Mouse (Mus musculus) spleen, embryonic (tissue): Measurements from ENCODE around the gene Kcnmb1.

Source experiments
- CTCF ChIA-PET: fragments of 350-600 bp; sonication (Branson Sonifier 250); formaldehyde crosslinking; loops from one replicate; lab custom pipeline; 2022; lab: Charles Lee

The Kcnmb1 gene

GRCm38 (mm10) chr11:33944067-33944785, 18.6 kb upstream of the Kcnmb1 start:
- CTCF ChIA-PET = interaction anchor here (0.7 kb wide), 1 partner anchor 390 kb away, joined by 5 read pairs; no protein-coding TSS in a partner anchor

- CTCF ChIA-PET = interaction anchor here (0.7 kb wide), 1 partner anchor 391 kb away, joined by 5 read pairs; no protein-coding TSS in a partner anchor
These were observed 18.0 kb upstream of the Kcnmb1 start for GRCm38 (mm10) chr11:33944786-33945328.

- CTCF ChIA-PET = no interaction called here
These were observed 16.3 kb upstream of the Kcnmb1 start for GRCm38 (mm10) chr11:33946501-33946900.

GRCm38 (mm10) chr11:33951155-33951554, 11.7 kb upstream of the Kcnmb1 start:
- CTCF ChIA-PET = no interaction called here

GRCm38 (mm10) chr11:33951684-33952625, 10.9 kb upstream of the Kcnmb1 start:
- CTCF ChIA-PET = no interaction called here

GRCm38 (mm10) chr11:33955982-33956381, 6.8 kb upstream of the Kcnmb1 start:
- CTCF ChIA-PET = no interaction called here

GRCm38 (mm10) chr11:33956623-33957022, 6.2 kb upstream of the Kcnmb1 start:
- CTCF ChIA-PET = interaction anchor here (0.7 kb wide), 1 partner anchor 86 kb away, joined by 11 read pairs; no protein-coding TSS in a partner anchor

GRCm38 (mm10) chr11:33957595-33957994, 5.2 kb upstream of the Kcnmb1 start:
- CTCF ChIA-PET = interaction anchor here (0.7 kb wide), 1 partner anchor 85 kb away, joined by 11 read pairs; no protein-coding TSS in a partner anchor

GRCm38 (mm10) chr11:33958713-33959112, 4.1 kb upstream of the Kcnmb1 start:
- CTCF ChIA-PET = no interaction called here

- CTCF ChIA-PET = no interaction called here
These were observed 635 bp upstream of the Kcnmb1 start for GRCm38 (mm10) chr11:33962178-33962577.

GRCm38 (mm10) chr11:33965380-33965779, 2.6 kb downstream of the Kcnmb1 start:
- CTCF ChIA-PET = no interaction called here

GRCm38 (mm10) chr11:33967708-33968107, 4.9 kb downstream of the Kcnmb1 start:
- CTCF ChIA-PET = no interaction called here

GRCm38 (mm10) chr11:33969199-33969598, 6.4 kb downstream of the Kcnmb1 start:
- CTCF ChIA-PET = no interaction called here

GRCm38 (mm10) chr11:33972114-33972513, 9.3 kb downstream of the Kcnmb1 start:
- CTCF ChIA-PET = no interaction called here

- CTCF ChIA-PET = no interaction called here
These were observed 11.7 kb downstream of the Kcnmb1 start for GRCm38 (mm10) chr11:33974341-33975040.

GRCm38 (mm10) chr11:33975121-33975520, 12.3 kb downstream of the Kcnmb1 start:
- CTCF ChIA-PET = no interaction called here

- CTCF ChIA-PET = no interaction called here
These were observed 17.3 kb downstream of the Kcnmb1 start for GRCm38 (mm10) chr11:33980146-33980545.

GRCm38 (mm10) chr11:33986525-33986924, 23.7 kb downstream of the Kcnmb1 start:
- CTCF ChIA-PET = no interaction called here

- CTCF ChIA-PET = interaction anchor here (0.6 kb wide), 1 partner anchor 182 kb away, joined by 3 read pairs; no protein-coding TSS in a partner anchor
These were observed 27.2 kb downstream of the Kcnmb1 start for GRCm38 (mm10) chr11:33990002-33990401.

- CTCF ChIA-PET = no interaction called here
These were observed 30.1 kb downstream of the Kcnmb1 start, which contains the start of gene Kcnip1 for GRCm38 (mm10) chr11:33992938-33993337. Gene Kcnip1, minus strand, starts transcription at chr11:33993152.

- CTCF ChIA-PET = no interaction called here
These were observed 30.7 kb downstream of the Kcnmb1 start for GRCm38 (mm10) chr11:33993496-33993895.
